Mouse (Mus musculus): Measurements from ENCODE around the gene Pycr1. TPM values are rescaled to one million over a fixed set of nuclear protein-coding genes. Genes with fewer than 3 reads are reported as not detected.
A peak's percentile ranks its signal among the peaks of the same experiment; 100 is the strongest.

Gene Pycr1
- total RNA-seq, 1 experiment, result 19.0 TPM

DNA sequence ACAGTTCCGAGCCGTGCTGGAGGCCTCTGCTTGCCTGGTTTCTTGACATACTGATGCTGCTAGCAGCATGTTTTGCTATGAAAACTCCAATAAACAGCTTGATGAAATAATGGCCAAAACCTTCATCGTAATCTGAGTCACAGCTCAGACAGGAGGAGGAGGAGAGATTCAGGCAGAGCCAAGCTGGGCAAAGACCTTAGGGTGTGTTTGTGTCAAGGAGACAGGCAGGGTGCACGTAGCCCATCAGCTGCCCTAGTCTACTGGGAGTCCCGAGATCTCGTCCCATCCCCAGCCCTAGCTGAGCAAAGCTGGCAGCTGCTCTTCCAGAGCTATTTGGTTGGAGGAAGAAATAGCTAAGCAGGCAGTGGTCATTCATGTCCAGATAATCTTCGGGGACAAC lies 37.9 kb downstream of the Pycr1 start:
- Histone ChIP-seq H3K27ac (ENCODE audit: insufficient read depth, low read depth, low read length, poor library complexity, severe bottlenecking) (no peak overlapping the region), H3K36me3 (ENCODE audit: control insufficient read depth, insufficient read depth, low read length, poor library complexity, severe bottlenecking) (peaks cover 25% of the 10 kb centered on the region), H3K9ac (ENCODE audit: insufficient read depth, low read depth, low read length, poor library complexity, severe bottlenecking) (no peak overlapping the region), H3K4me1 (ENCODE audit: control insufficient read depth in 2 of 2, insufficient read depth in 2 of 2, low read length in 2 of 2, poor library complexity in 1 of 2) (peaks cover 0 to 21% of the 10 kb centered on the region in 2 experiments; a peak in 3 of 4 replicates), H3K9me3 (ENCODE audit: control insufficient read depth, insufficient read depth, low read depth, low read length) (no peaks in the 10 kb centered on the region), H3K4me3 (ENCODE audit: insufficient read depth in 1 of 2, low read depth in 1 of 2, low read length in 2 of 2, poor library complexity in 1 of 2, severe bottlenecking in 1 of 2) (no peak overlapping the region)
- TF ChIP-seq CHD2 (IDR thresholded peaks at IDR 0.05; ENCODE audit: low read depth, low read length), result no peak
- TF ChIP-seq MAFK (IDR thresholded peaks at IDR 0.05; ENCODE audit: insufficient read depth, low read depth, low read length), result no peak
- TF ChIP-seq HCFC1 (IDR thresholded peaks at IDR 0.05; ENCODE audit: borderline replicate concordance, insufficient read depth, low read length), result no peak
- no peak for TF ChIP-seq ZNF384 (IDR thresholded peaks at IDR 0.05; ENCODE audit: low read depth, low read length)
- no peak for TF ChIP-seq ZC3H11A (IDR thresholded peaks at IDR 0.05; ENCODE audit: borderline replicate concordance, low read depth, low read length)
- in situ Hi-C loops (cut with MboI; ENCODE audit: low sequenced_read_pairs in 2 of 2, unreplicated experiment in 2 of 2), result no loop called here
- DNase-seq (ENCODE audit: low read depth, low spot score), result no peak

DNA sequence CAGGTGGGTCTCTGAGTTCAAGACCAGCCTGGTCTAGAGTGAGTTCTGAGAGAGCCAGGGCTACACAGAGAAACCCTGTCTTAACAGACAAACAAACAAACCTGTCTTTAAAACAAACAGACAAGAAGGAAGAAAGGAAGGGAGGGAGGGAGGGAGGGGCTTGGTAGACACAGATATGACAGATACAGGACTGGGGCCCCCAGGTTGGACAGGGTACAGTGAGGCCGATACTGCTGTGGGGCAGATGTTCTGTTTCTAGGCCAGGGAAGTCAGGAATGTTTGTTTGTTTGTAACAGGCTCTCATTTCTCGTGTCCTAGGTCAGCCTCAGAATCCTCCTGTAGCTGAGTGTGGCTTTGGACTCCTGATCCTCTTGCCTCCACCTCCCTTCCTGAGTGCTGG lies 40.0 kb downstream of the Pycr1 start:
- Histone ChIP-seq H3K27ac (ENCODE audit: insufficient read depth, low read depth, low read length, poor library complexity, severe bottlenecking) (no peak overlapping the region), H3K4me1 (ENCODE audit: control insufficient read depth in 2 of 2, insufficient read depth in 2 of 2, low read length in 2 of 2, poor library complexity in 1 of 2) (peaks cover 0 to 12% of the 10 kb centered on the region in 2 experiments; a peak in 3 of 4 replicates), H3K9me3 (ENCODE audit: control insufficient read depth, insufficient read depth, low read depth, low read length) (no peaks in the 10 kb centered on the region), H3K9ac (ENCODE audit: insufficient read depth, low read depth, low read length, poor library complexity, severe bottlenecking) (no peak overlapping the region), H3K4me3 (ENCODE audit: insufficient read depth in 1 of 2, low read depth in 1 of 2, low read length in 2 of 2, poor library complexity in 1 of 2, severe bottlenecking in 1 of 2) (no peak overlapping the region), H3K36me3 (ENCODE audit: control insufficient read depth, insufficient read depth, low read length, poor library complexity, severe bottlenecking) (peaks cover 21% of the 10 kb centered on the region)
- DNase-seq (ENCODE audit: low read depth, low spot score), result no peak
- TF ChIP-seq ZNF384 (IDR thresholded peaks at IDR 0.05; ENCODE audit: low read depth, low read length) (no peak), HCFC1 (IDR thresholded peaks at IDR 0.05; ENCODE audit: borderline replicate concordance, insufficient read depth, low read length) (no peak), MAFK (IDR thresholded peaks at IDR 0.05; ENCODE audit: insufficient read depth, low read depth, low read length) (no peak), CHD2 (IDR thresholded peaks at IDR 0.05; ENCODE audit: low read depth, low read length) (no peak), ZC3H11A (IDR thresholded peaks at IDR 0.05; ENCODE audit: borderline replicate concordance, low read depth, low read length) (no peak)
- in situ Hi-C loops (cut with MboI; ENCODE audit: low sequenced_read_pairs in 2 of 2, unreplicated experiment in 2 of 2), result no loop called here

DNA sequence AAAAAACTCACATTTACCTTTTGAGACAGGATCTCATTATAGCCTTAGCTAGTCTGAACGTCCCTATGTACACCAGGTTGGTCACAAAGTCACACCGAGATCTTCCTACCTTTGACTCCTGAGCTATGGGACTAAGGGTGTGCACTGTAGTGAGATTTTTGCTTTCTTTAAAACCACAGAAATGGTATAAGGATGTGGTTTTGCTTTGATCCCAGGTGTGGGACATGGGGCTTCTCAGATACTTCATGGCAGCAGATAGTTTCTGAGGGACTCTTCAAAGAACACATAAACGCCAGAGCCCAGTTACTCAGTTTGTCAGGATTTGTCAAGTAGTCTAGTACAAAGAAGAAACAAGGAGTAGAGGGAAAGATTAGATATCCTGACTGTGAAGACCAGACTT lies 42.9 kb downstream of the Pycr1 start:
- in situ Hi-C loops (cut with MboI; ENCODE audit: low sequenced_read_pairs in 2 of 2, unreplicated experiment in 2 of 2), result no loop called here
- no peaks in the 10 kb centered on the region for H3K9me3 ChIP-seq (ENCODE audit: control insufficient read depth, insufficient read depth, low read depth, low read length)
- no peak for DNase-seq (ENCODE audit: low read depth, low spot score)
- H3K4me1 ChIP-seq (ENCODE audit: control insufficient read depth in 2 of 2, insufficient read depth in 2 of 2, low read length in 2 of 2, poor library complexity in 1 of 2), result peaks cover 4 to 7% of the 10 kb centered on the region in 2 experiments; a peak in 3 of 4 replicates
- no peak overlapping the region for H3K27ac ChIP-seq (ENCODE audit: insufficient read depth, low read depth, low read length, poor library complexity, severe bottlenecking)
- no peak overlapping the region for H3K4me3 ChIP-seq (ENCODE audit: insufficient read depth in 1 of 2, low read depth in 1 of 2, low read length in 2 of 2, poor library complexity in 1 of 2, severe bottlenecking in 1 of 2)
- no peak for TF ChIP-seq MAFK (IDR thresholded peaks at IDR 0.05; ENCODE audit: insufficient read depth, low read depth, low read length)
- TF ChIP-seq HCFC1 (IDR thresholded peaks at IDR 0.05; ENCODE audit: borderline replicate concordance, insufficient read depth, low read length), result no peak
- no peak for TF ChIP-seq CHD2 (IDR thresholded peaks at IDR 0.05; ENCODE audit: low read depth, low read length)
- no peak for TF ChIP-seq ZC3H11A (IDR thresholded peaks at IDR 0.05; ENCODE audit: borderline replicate concordance, low read depth, low read length)
- no peak for TF ChIP-seq ZNF384 (IDR thresholded peaks at IDR 0.05; ENCODE audit: low read depth, low read length)
- no peak overlapping the region for H3K9ac ChIP-seq (ENCODE audit: insufficient read depth, low read depth, low read length, poor library complexity, severe bottlenecking)
- peaks cover 32% of the 10 kb centered on the region for H3K36me3 ChIP-seq (ENCODE audit: control insufficient read depth, insufficient read depth, low read length, poor library complexity, severe bottlenecking)

DNA sequence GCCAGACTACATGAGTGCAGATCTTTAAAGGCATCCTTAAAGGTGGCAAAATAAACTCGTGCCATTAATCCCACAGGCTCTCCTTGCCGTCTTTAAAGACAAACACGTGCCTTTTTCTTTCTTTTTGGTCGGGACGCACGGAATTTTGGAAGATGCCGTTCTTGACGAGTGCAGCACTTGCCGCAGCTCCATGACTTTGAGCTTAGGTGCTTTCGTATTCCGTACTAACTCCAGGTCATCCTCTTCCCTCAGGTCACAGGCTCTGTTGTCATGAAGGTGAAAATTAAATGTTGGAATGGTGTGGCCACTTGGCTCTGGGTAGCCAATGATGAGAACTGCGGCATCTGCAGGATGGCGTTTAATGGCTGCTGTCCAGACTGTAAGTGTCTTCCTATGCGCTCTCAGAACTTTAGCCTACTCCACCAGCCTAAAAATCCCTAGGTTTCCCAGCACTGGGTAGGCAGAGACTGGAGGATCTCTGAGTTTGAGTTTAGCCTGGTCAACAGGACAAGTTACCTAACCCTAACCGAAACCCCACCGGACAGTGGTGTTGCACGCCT lies 44.5 kb downstream of the Pycr1 start:
- in situ Hi-C loops (cut with MboI; ENCODE audit: low sequenced_read_pairs in 2 of 2, unreplicated experiment in 2 of 2), result no loop called here
- no peaks in the 10 kb centered on the region for H3K9me3 ChIP-seq (ENCODE audit: control insufficient read depth, insufficient read depth, low read depth, low read length)
- peak overlapping the region; percentile 74 to 87 for H3K4me3 ChIP-seq (ENCODE audit: insufficient read depth in 1 of 2, low read depth in 1 of 2, low read length in 2 of 2, poor library complexity in 1 of 2, severe bottlenecking in 1 of 2)
- TF ChIP-seq HCFC1 (IDR thresholded peaks at IDR 0.05; ENCODE audit: borderline replicate concordance, insufficient read depth, low read length) (no peak), CHD2 (IDR thresholded peaks at IDR 0.05; ENCODE audit: low read depth, low read length) (no peak), ZC3H11A (IDR thresholded peaks at IDR 0.05; ENCODE audit: borderline replicate concordance, low read depth, low read length) (no peak), MAFK (IDR thresholded peaks at IDR 0.05; ENCODE audit: insufficient read depth, low read depth, low read length) (no peak), ZNF384 (IDR thresholded peaks at IDR 0.05; ENCODE audit: low read depth, low read length) (no peak)
- peaks cover 4 to 7% of the 10 kb centered on the region in 2 experiments; a peak in 3 of 4 replicates for H3K4me1 ChIP-seq (ENCODE audit: control insufficient read depth in 2 of 2, insufficient read depth in 2 of 2, low read length in 2 of 2, poor library complexity in 1 of 2)
- H3K27ac ChIP-seq (ENCODE audit: insufficient read depth, low read depth, low read length, poor library complexity, severe bottlenecking), result peak overlapping the region; percentile 67; the same call in 1 of the 2 replicates
- peak overlapping the region; percentile 84 for H3K9ac ChIP-seq (ENCODE audit: insufficient read depth, low read depth, low read length, poor library complexity, severe bottlenecking)
- no peak for DNase-seq (ENCODE audit: low read depth, low spot score)
- peaks cover 42% of the 10 kb centered on the region for H3K36me3 ChIP-seq (ENCODE audit: control insufficient read depth, insufficient read depth, low read length, poor library complexity, severe bottlenecking)

All from ES-E14 (cell line).